Mouse (Mus musculus) limb, embryonic 12.5 days (tissue): ENCODE results near the gene Unkl. TPM values are rescaled to one million over a fixed set of nuclear protein-coding genes. Genes with fewer than 3 reads are reported as not detected.
A peak's percentile ranks its signal among the peaks of the same experiment; 100 is the strongest.

ENCODE experiments used
- ATAC-seq: fragments of 200-750 bp; cut with Nextera tagmentation; 2 replicates; pipeline ENCODE4 v1.8.0; 2017; ENCODE audit warnings: low read depth, moderate TSS enrichment; ENCODE audit not compliant: insufficient number of reproducible peaks, insufficient read depth, low FRiP score, low TSS enrichment
- H3K27ac ChIP-seq: fragments of 300-500 bp; sonication (generic); 2 replicates; pipeline ENCODE4 v1.5.1; 2016; ENCODE audit warnings: mild to moderate bottlenecking, moderate library complexity
- H3K27me3 ChIP-seq: fragments of 300-500 bp; sonication (generic); 2 replicates; pipeline ENCODE4 v1.6.1; 2016; ENCODE audit warnings: mild to moderate bottlenecking, moderate library complexity
- H3K36me3 ChIP-seq: fragments of 300-500 bp; sonication (generic); 2 replicates; pipeline ENCODE4 v1.6.1; 2016; ENCODE audit warnings: mild to moderate bottlenecking, moderate library complexity
- H3K4me1 ChIP-seq: fragments of 300-500 bp; sonication (generic); replicated peaks from 2 replicates; pipeline ENCODE4 v1.6.1; 2016
- H3K4me2 ChIP-seq: fragments of 300-500 bp; sonication (generic); 2 replicates; pipeline ENCODE4 v1.6.1; 2016; ENCODE audit warnings: mild to moderate bottlenecking, moderate library complexity
- H3K4me3 ChIP-seq: fragments of 300-500 bp; sonication (generic); replicated peaks from 2 replicates; pipeline ENCODE4 v1.5.1; 2016; ENCODE audit warnings: mild to moderate bottlenecking
- H3K9ac ChIP-seq: fragments of 300-500 bp; sonication (generic); replicated peaks from 2 replicates; pipeline ENCODE4 v1.6.1; 2016; ENCODE audit warnings: mild to moderate bottlenecking, moderate library complexity
- H3K9me3 ChIP-seq: fragments of 300-500 bp; sonication (generic); 2 replicates; pipeline ENCODE4 v1.6.1; 2016; ENCODE audit warnings: mild to moderate bottlenecking, moderate library complexity
- WGBS: fragments of 180-500 bp; shearing (Covaris S2); methylation state at CpG from one replicate; pipeline ENCODE4 v1.1.7; 2016; 5-methylcytosine and 5-hydroxymethylcytosine counted together
- polyA plus RNA-seq: library from polyadenylated mRNA; unstranded; fragments of >200 nt; fragmentation: Nextera tagmentation; extraction: Ambion mirVana; gene quantifications from 2 replicates; pipeline ENCODE4 v1.2.1, GENCODE M21; 2016

Gene Unkl
- polyA plus RNA-seq, 1 experiment from 2014 or later: 10.5 TPM

- Histone ChIP-seq H3K27ac (peak within 1 kb of the TSS; percentile 92), H3K27me3 (no peaks in the 10 kb centered on the region), H3K4me1 (peaks cover 18% of the 10 kb centered on the region), H3K36me3 (peaks cover 57% of the 10 kb centered on the region), H3K4me2 (peak within 1 kb of the TSS; percentile 91), H3K9me3 (no peaks in the 10 kb centered on the region), H3K4me3 (peak within 1 kb of the TSS; percentile 100), H3K9ac (peak within 1 kb of the TSS; percentile 97)
- under 1% methylated on average over 80 of the region's 80 CpGs for WGBS
- peak; percentile 68 for ATAC-seq
Observed at GRCm38 (mm10) chr17:25239695-25240636, 51.8 kb downstream of the Unkl start, which contains the start of the genes Gnptg and Tsr3. Gene Gnptg, minus strand, starts transcription at chr17:25240124. Gene Tsr3, plus strand, starts transcription at chr17:25240170.

GRCm38 (mm10) chr17:25243131-25243780 is 55.1 kb downstream of the Unkl start:
- Histone ChIP-seq H3K4me2 (peak overlapping the region; percentile 8; the same call in 1 of the 2 replicates), H3K4me3 (no peak overlapping the region), H3K9ac (no peak overlapping the region), H3K9me3 (no peaks in the 10 kb centered on the region), H3K27ac (no peak overlapping the region), H3K4me1 (peaks cover 18% of the 10 kb centered on the region), H3K27me3 (no peaks in the 10 kb centered on the region), H3K36me3 (peaks cover 46% of the 10 kb centered on the region)
- 91% methylated on average over 11 of the region's 11 CpGs for WGBS
- no peak for ATAC-seq

DNA sequence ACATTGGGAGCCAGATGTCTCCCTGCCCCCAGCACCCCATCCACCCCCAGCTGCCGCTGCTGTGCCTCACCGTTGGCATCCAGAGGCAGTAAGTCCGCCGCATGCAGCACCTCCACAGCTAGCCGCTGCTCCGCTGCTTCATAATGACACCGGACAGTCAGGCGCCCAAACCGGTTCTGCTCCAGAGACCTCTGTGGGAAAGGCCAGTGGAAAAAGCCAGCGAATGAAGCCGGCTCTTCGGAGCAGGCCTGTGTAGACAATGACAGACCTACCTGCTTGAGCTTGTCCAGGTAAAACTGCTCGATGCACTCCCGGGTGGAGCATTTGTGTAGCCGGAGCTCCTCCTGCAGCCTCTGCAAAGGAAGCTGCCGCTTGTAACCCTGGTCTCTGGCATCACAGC is 56.0 kb downstream of the Unkl start:
- no peak for ATAC-seq
- H3K4me1 ChIP-seq: peaks cover 14% of the 10 kb centered on the region
- no peak overlapping the region for H3K9ac ChIP-seq
- 0 out of 2 replicates have a peak, but pooled peaks cover 3% of the 10 kb centered on the region for H3K27me3 ChIP-seq
- no peak overlapping the region for H3K27ac ChIP-seq
- 84% methylated on average over 16 of the region's 16 CpGs for WGBS
- H3K4me3 ChIP-seq: no peak overlapping the region
- H3K36me3 ChIP-seq: peaks cover 46% of the 10 kb centered on the region
- H3K9me3 ChIP-seq: no peaks in the 10 kb centered on the region
- H3K4me2 ChIP-seq: no peak overlapping the region; the same call in 1 of the 2 replicates

DNA sequence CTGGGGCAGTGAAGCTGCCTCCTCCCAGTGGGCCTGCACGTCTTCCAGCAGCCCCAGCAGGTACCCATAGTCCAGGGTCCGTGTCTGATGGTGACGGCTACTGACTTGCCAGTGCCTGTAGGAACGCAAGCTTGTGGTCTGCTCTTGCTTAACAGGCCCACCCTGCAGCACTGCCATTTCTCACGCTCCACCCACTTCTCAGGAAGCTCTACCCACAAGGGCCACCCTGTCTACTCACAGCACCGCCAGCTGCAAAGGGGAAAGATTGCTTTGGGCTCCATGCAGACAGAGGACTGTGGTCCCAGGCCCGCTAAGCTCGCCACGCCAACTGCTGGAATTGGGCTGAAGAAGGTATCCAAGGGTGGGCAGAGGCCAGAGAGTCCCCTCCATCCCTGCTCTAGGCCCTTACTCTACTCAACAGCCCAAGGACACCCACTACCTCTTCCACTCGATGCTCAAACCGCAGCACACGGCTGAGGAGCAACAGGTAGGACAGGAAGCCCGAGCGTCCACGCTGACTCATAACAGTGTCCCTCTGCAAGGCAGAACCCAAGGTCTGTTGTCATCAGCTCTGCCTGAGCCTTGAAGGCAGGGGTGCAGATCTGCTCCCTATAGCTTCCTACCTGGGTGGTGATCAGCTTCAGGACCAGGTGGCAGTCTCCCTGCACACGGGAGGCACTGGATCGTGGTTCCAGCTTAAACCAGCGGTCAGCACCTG is 60.0 kb downstream of the Unkl start:
- no peak overlapping the region; the same call in 1 of the 2 replicates for H3K9ac ChIP-seq
- 78% methylated on average over 18 of the region's 18 CpGs for WGBS
- H3K27me3 ChIP-seq: peaks cover 35% of the 10 kb centered on the region
- no peak for ATAC-seq
- peaks cover 26% of the 10 kb centered on the region for H3K36me3 ChIP-seq
- no peak overlapping the region for H3K27ac ChIP-seq
- no peaks in the 10 kb centered on the region for H3K9me3 ChIP-seq
- no peaks in the 10 kb centered on the region for H3K4me1 ChIP-seq
- no peak overlapping the region for H3K4me2 ChIP-seq
- no peak overlapping the region for H3K4me3 ChIP-seq

- Histone ChIP-seq H3K4me3 (no peak overlapping the region), H3K9me3 (no peaks in the 10 kb centered on the region), H3K36me3 (peaks cover 6% of the 10 kb centered on the region; the same call in 1 of the 2 replicates), H3K4me2 (no peak overlapping the region), H3K4me1 (peaks cover 8% of the 10 kb centered on the region), H3K27ac (no peak overlapping the region), H3K9ac (0 out of 2 replicates have a peak overlapping the region, but pooled peaks have one; percentile 18), H3K27me3 (peaks cover 56% of the 10 kb centered on the region)
- no peak for ATAC-seq
- 80% methylated on average over 8 of the region's 8 CpGs for WGBS
Observed at GRCm38 (mm10) chr17:25250181-25250835, 62.1 kb downstream of the Unkl start.

DNA sequence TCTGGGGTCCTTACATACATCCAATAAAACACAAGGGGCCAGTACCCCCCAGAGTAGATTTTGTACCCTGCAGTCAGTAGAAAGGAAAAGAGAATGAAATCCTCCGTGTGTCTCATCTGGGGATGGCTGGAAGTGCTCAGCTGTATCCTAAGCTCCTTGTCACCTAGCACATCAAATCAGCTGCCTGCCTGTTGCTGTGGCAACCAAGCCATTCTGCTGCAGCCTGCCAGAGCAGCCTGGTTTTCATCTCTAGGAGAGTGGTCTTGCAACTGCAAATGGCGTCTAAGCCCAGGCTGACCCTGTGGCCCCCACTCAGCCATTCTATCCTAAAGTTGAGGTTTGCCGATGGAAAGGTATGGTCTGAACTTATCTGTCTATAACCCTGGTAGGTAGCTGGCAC is 64.4 kb downstream of the Unkl start:
- no peak overlapping the region for H3K27ac ChIP-seq
- ATAC-seq: no peak
- H3K4me1 ChIP-seq: peaks cover 20% of the 10 kb centered on the region
- no peak overlapping the region for H3K4me3 ChIP-seq
- no peaks in the 10 kb centered on the region for H3K9me3 ChIP-seq
- 41% methylated on average over 3 of the region's 3 CpGs for WGBS
- H3K4me2 ChIP-seq: no peak overlapping the region
- H3K27me3 ChIP-seq: peaks cover 77% of the 10 kb centered on the region
- H3K36me3 ChIP-seq: no peaks in the 10 kb centered on the region
- no peak overlapping the region for H3K9ac ChIP-seq

- no peak for ATAC-seq
- Histone ChIP-seq H3K27ac (no peak overlapping the region), H3K4me2 (no peak overlapping the region), H3K4me1 (peaks cover 24% of the 10 kb centered on the region), H3K4me3 (no peak overlapping the region), H3K36me3 (peaks cover 5% of the 10 kb centered on the region), H3K27me3 (peaks cover 74% of the 10 kb centered on the region), H3K9me3 (no peaks in the 10 kb centered on the region), H3K9ac (0 out of 2 replicates have a peak overlapping the region, but pooled peaks have one; percentile 31)
- WGBS: 39% methylated on average over 10 of the region's 10 CpGs
Observed at GRCm38 (mm10) chr17:25253760-25254159, 65.6 kb downstream of the Unkl start.

GRCm38 (mm10) chr17:25255110-25255509 is 66.9 kb downstream of the Unkl start:
- Histone ChIP-seq H3K4me1 (peaks cover 24% of the 10 kb centered on the region), H3K36me3 (peaks cover 18% of the 10 kb centered on the region), H3K27ac (no peak overlapping the region), H3K27me3 (peaks cover 72% of the 10 kb centered on the region), H3K4me3 (peak overlapping the region; percentile 40; the same call in 1 of the 2 replicates), H3K9me3 (no peaks in the 10 kb centered on the region), H3K4me2 (0 out of 2 replicates have a peak overlapping the region, but pooled peaks have one; percentile 72), H3K9ac (no peak overlapping the region)
- WGBS: 81% methylated on average over 2 of the region's 2 CpGs
- no peak for ATAC-seq

- peak within 1 kb of the TSS; percentile 40 for H3K4me3 ChIP-seq
- 5% methylated on average over 31 of the region's 35 CpGs for WGBS
- peak within 1 kb of the TSS; percentile 72 for H3K4me2 ChIP-seq
- peaks cover 24% of the 10 kb centered on the region for H3K4me1 ChIP-seq
- peak within 1 kb of the TSS; percentile 53 for H3K9ac ChIP-seq
- H3K36me3 ChIP-seq: peaks cover 21% of the 10 kb centered on the region
- H3K9me3 ChIP-seq: no peaks in the 10 kb centered on the region
- H3K27me3 ChIP-seq: peaks cover 61% of the 10 kb centered on the region
- ATAC-seq: peak; percentile 39
- H3K27ac ChIP-seq: no peak within 1 kb of the TSS
Observed at GRCm38 (mm10) chr17:25256140-25256754, 68.0 kb downstream of the Unkl start, which contains the start of gene Baiap3. Gene Baiap3, minus strand, starts transcription at chr17:25256364.

- Histone ChIP-seq H3K27ac (0 out of 2 replicates have a peak overlapping the region, but pooled peaks have one; percentile 7), H3K4me1 (peaks cover 24% of the 10 kb centered on the region), H3K9me3 (no peaks in the 10 kb centered on the region), H3K36me3 (peaks cover 27% of the 10 kb centered on the region), H3K9ac (no peak overlapping the region), H3K4me3 (no peak overlapping the region), H3K4me2 (no peak overlapping the region), H3K27me3 (peaks cover 45% of the 10 kb centered on the region)
- no peak for ATAC-seq
- WGBS: 55% methylated on average over 6 of the region's 6 CpGs
Observed at GRCm38 (mm10) chr17:25257804-25258261, 69.6 kb downstream of the Unkl start.
